Mouse (Mus musculus) MEL (cell line): ENCODE results near the gene Szt2. TPM values are rescaled to one million over a fixed set of nuclear protein-coding genes. Genes with fewer than 3 reads are reported as not detected.
A peak's percentile ranks its signal among the peaks of the same experiment; 100 is the strongest.

Experiments
- DNase-seq: peaks from one replicate; pipeline ENCODE4 v3.0.0; 2011; ENCODE audit warnings: low read depth, low spot score
- H3K27ac ChIP-seq: 2 replicates; pipeline ENCODE4 v1.5.1; 2012; ENCODE audit warnings: low read depth, mild to moderate bottlenecking, control low read depth, low read length, moderate library complexity; ENCODE audit not compliant: control insufficient read depth
- H3K27me3 ChIP-seq, 2 experiments: fragments of 150-350 bp in 1 of 2; sonication (generic) in 1 of 2; 2 replicates each; pipeline ENCODE4 v1.6.1; 2012; ENCODE audit warnings: low read length in 2 of 2, mild to moderate bottlenecking in 2 of 2, improper control_type of control experiment in 1 of 2, moderate library complexity in 1 of 2; ENCODE audit not compliant: insufficient read depth in 2 of 2, control insufficient read depth in 1 of 2
- H3K36me3 ChIP-seq, 2 experiments: 2 replicates each; pipeline ENCODE4 v1.6.1; 2012 to 2014; ENCODE audit warnings: low read length in 2 of 2, improper control_type of control experiment in 1 of 2, inconsistent platforms in 1 of 2, mild to moderate bottlenecking in 1 of 2; ENCODE audit not compliant: insufficient read depth in 2 of 2, control insufficient read depth in 1 of 2
- H3K4me1 ChIP-seq, 2 experiments: fragments of 150-350 bp in 1 of 2; sonication (generic) in 1 of 2; 2 replicates each; pipeline ENCODE4 v1.6.1; 2012; ENCODE audit warnings: low read length in 2 of 2, improper control_type of control experiment in 1 of 2, mild to moderate bottlenecking in 1 of 2; ENCODE audit not compliant: insufficient read depth in 2 of 2, control insufficient read depth in 1 of 2
- H3K4me3 ChIP-seq, 2 experiments: fragments of 150-350 bp in 1 of 2; sonication (generic) in 1 of 2; 2 replicates each; pipeline ENCODE4 v1.5.1; 2012; ENCODE audit warnings: low read depth in 2 of 2, low read length in 2 of 2, mild to moderate bottlenecking in 2 of 2, moderate library complexity in 2 of 2, control low read depth in 1 of 2, improper control_type of control experiment in 1 of 2; ENCODE audit not compliant: control insufficient read depth in 1 of 2, insufficient read depth in 1 of 2
- H3K79me2 ChIP-seq: 2 replicates; pipeline ENCODE4 v1.6.1; 2012; ENCODE audit warnings: mild to moderate bottlenecking, low read length, moderate library complexity; ENCODE audit not compliant: control insufficient read depth, poor library complexity, insufficient read depth
- H3K9ac ChIP-seq: 2 replicates; pipeline ENCODE4 v1.6.1; 2012; ENCODE audit warnings: low read depth, mild to moderate bottlenecking, control low read depth, low read length, moderate library complexity; ENCODE audit not compliant: control insufficient read depth, poor library complexity, severe bottlenecking
- H3K9me3 ChIP-seq: fragments of 150-350 bp; sonication (generic); replicated peaks from 2 replicates; pipeline ENCODE4 v1.6.1; 2012; ENCODE audit warnings: mild to moderate bottlenecking, low read length, improper control_type of control experiment, moderate library complexity; ENCODE audit not compliant: insufficient read depth
- BHLHE40 ChIP-seq: IDR thresholded peaks from 2 replicates; pipeline ENCODE4 v1.6.1; 2012; ENCODE audit warnings: low read depth, mild to moderate bottlenecking, inconsistent platforms, low read length, improper control_type of control experiment, borderline replicate concordance
- CHD1 ChIP-seq: IDR thresholded peaks from 2 replicates; pipeline ENCODE4 v1.6.1; 2012; ENCODE audit warnings: low read depth, mild to moderate bottlenecking, inconsistent platforms, low read length, improper control_type of control experiment
- CTCF ChIP-seq, 3 experiments: IDR thresholded peaks in 2 of 3; conservative IDR thresholded peaks in 1 of 3; 2 replicates each; pipeline ENCODE4 v1.5.1; 2011 to 2012; ENCODE audit warnings: low read length in 3 of 3, low read depth in 2 of 3, mild to moderate bottlenecking in 2 of 3, improper control_type of control experiment in 1 of 3, inconsistent platforms in 1 of 3, mixed read lengths in 1 of 3, moderate library complexity in 1 of 3; ENCODE audit not compliant: control insufficient read depth in 1 of 3, insufficient read depth in 1 of 3, poor library complexity in 1 of 3, severe bottlenecking in 1 of 3
- EP300 ChIP-seq, 2 experiments: IDR thresholded peaks; 2 replicates each; pipeline ENCODE4 v1.6.1; 2011; ENCODE audit warnings: improper control_type of control experiment in 2 of 2, low read length in 2 of 2, low read depth in 1 of 2, mild to moderate bottlenecking in 1 of 2
- ETS1 ChIP-seq: IDR thresholded peaks from 2 replicates; pipeline ENCODE4 v1.6.1; 2012; ENCODE audit warnings: low read depth, mild to moderate bottlenecking, inconsistent platforms, low read length, improper control_type of control experiment, moderate library complexity
- GATA1 ChIP-seq: IDR thresholded peaks from 2 replicates; pipeline ENCODE4 v1.6.1; 2011; ENCODE audit warnings: low read depth, low read length, improper control_type of control experiment
- KAT2A ChIP-seq: conservative IDR thresholded peaks from 2 replicates; pipeline ENCODE4 v1.6.1; 2012; ENCODE audit warnings: low read depth, low read length, improper control_type of control experiment, inconsistent platforms
- MAFK ChIP-seq: IDR thresholded peaks from 2 replicates; pipeline ENCODE4 v1.6.1; 2011; ENCODE audit warnings: low read depth, mild to moderate bottlenecking, low read length, improper control_type of control experiment, borderline replicate concordance
- MAX ChIP-seq: IDR thresholded peaks from 2 replicates; pipeline ENCODE4 v1.6.1; 2011; ENCODE audit warnings: low read length, improper control_type of control experiment
- MAZ ChIP-seq: IDR thresholded peaks from 2 replicates; pipeline ENCODE4 v1.6.1; 2012; ENCODE audit warnings: low read depth, mild to moderate bottlenecking, inconsistent platforms, low read length, improper control_type of control experiment
- MXI1 ChIP-seq: IDR thresholded peaks from 2 replicates; pipeline ENCODE4 v1.6.1; 2011; ENCODE audit warnings: mild to moderate bottlenecking, low read depth, low read length, improper control_type of control experiment
- NELFE ChIP-seq: IDR thresholded peaks from 2 replicates; pipeline ENCODE4 v1.6.1; 2011; ENCODE audit warnings: low read depth, low read length, improper control_type of control experiment
- POLR2AphosphoS2 ChIP-seq: IDR thresholded peaks from 2 replicates; pipeline ENCODE4 v1.6.1; 2011; ENCODE audit warnings: low read length, improper control_type of control experiment
- RAD21 ChIP-seq: IDR thresholded peaks from 2 replicates; pipeline ENCODE4 v1.6.1; 2011; ENCODE audit warnings: mild to moderate bottlenecking, low read depth, low read length, improper control_type of control experiment
- SMC3 ChIP-seq: IDR thresholded peaks from 2 replicates; pipeline ENCODE4 v1.6.1; 2011; ENCODE audit warnings: low read depth, low read length, improper control_type of control experiment
- TAL1 ChIP-seq: IDR thresholded peaks from 2 replicates; pipeline ENCODE4 v1.6.1; 2012; ENCODE audit warnings: mild to moderate bottlenecking, inconsistent platforms, low read length, moderate library complexity, mixed read lengths
- TBP ChIP-seq: IDR thresholded peaks from 2 replicates; pipeline ENCODE4 v1.8.0; 2011; ENCODE audit warnings: low read depth, low read length, improper control_type of control experiment
- TCF12 ChIP-seq: IDR thresholded peaks from 2 replicates; pipeline ENCODE4 v1.6.1; 2014; ENCODE audit warnings: low read depth, mild to moderate bottlenecking, inconsistent platforms, low read length, improper control_type of control experiment, moderate library complexity
- ZC3H11A ChIP-seq: IDR thresholded peaks from 2 replicates; pipeline ENCODE4 v1.6.1; 2012; ENCODE audit warnings: low read depth, mild to moderate bottlenecking, inconsistent platforms, low read length, improper control_type of control experiment
- ZMIZ1 ChIP-seq: IDR thresholded peaks from 2 replicates; pipeline ENCODE4 v1.6.1; 2012; ENCODE audit warnings: low read depth, mild to moderate bottlenecking, inconsistent platforms, low read length, improper control_type of control experiment, moderate library complexity
- polyA plus RNA-seq, 2 experiments: library from polyadenylated mRNA; stranded (reverse) in 1 of 2; unstranded in 1 of 2; fragments of >175 nt in 1 of 2; fragments of >200 nt in 1 of 2; gene quantifications; 2 replicates each; pipeline versions ENCODE4 v1.2.1 to v1.2.4; 2012; ENCODE audit warnings: low replicate concordance in 2 of 2, low read depth in 1 of 2; ENCODE audit not compliant: insufficient read length in 2 of 2, insufficient read depth in 1 of 2, missing spikeins in 1 of 2
- total RNA-seq: library from RNA; depleted of rRNA; stranded (reverse); fragments of 300-350 nt; gene quantifications from 2 replicates; pipeline ENCODE4 v1.2.3, GENCODE M21; 2012

The Szt2 gene
- total and polyA plus RNA-seq, 3 experiments, result 5.7 to 24.0 TPM; not detected in 1

- Histone ChIP-seq H3K27me3 (no peaks in the 10 kb centered on the region), H3K4me3 (peak overlapping the region in 1 of 2 experiments; percentile 13; a peak in 1 of 4 replicates), H3K27ac (no peak overlapping the region), H3K9ac (no peak overlapping the region), H3K79me2 (no peaks in the 10 kb centered on the region), H3K36me3 (peaks cover 0 to 12% of the 10 kb centered on the region in 2 experiments; a peak in 2 of 4 replicates), H3K9me3 (no peaks in the 10 kb centered on the region), H3K4me1 (peaks cover 0 to 8% of the 10 kb centered on the region in 2 experiments; a peak in 3 of 4 replicates)
- peak; percentile 47 for DNase-seq
- peak; percentile 11; the same call in 1 of the 2 replicates for TF ChIP-seq TCF12
- no peak for TF ChIP-seq BHLHE40
- peak; percentile 81; the same call in 1 of the 2 replicates for TF ChIP-seq MXI1
- TF ChIP-seq EP300 (IDR thresholded peaks at IDR 0.05; ENCODE audit: low read depth in 1 of 2, low read length in 2 of 2), result peak in 1 of 2 experiments; percentile 14; a peak in 1 of 4 replicates
- peak; percentile 36; the same call in 1 of the 2 replicates for TF ChIP-seq ETS1
- TF ChIP-seq NELFE, result no peak
- no peak for TF ChIP-seq ZC3H11A
Measured at GRCm38 (mm10) chr4:118353689-118354088, 55.4 kb downstream of the Szt2 start.

GRCm38 (mm10) chr4:118351828-118352227 is 57.2 kb downstream of the Szt2 start:
- no peak for TF ChIP-seq MAFK
- TF ChIP-seq MAX, result no peak
- TF ChIP-seq MAZ, result no peak
- TF ChIP-seq CTCF (IDR thresholded peaks at IDR 0.05 in 2 of 3, conservative IDR thresholded peaks at IDR 0.05 in 1 of 3; ENCODE audit: control insufficient read depth in 1 of 3, insufficient read depth in 1 of 3, low read depth in 2 of 3, low read length in 3 of 3, poor library complexity in 1 of 3, severe bottlenecking in 1 of 3), result no peak
- TF ChIP-seq TBP, result no peak
- no peak for TF ChIP-seq ZMIZ1
- no peak for TF ChIP-seq EP300 (IDR thresholded peaks at IDR 0.05; ENCODE audit: low read depth in 1 of 2, low read length in 2 of 2)
- no peak for TF ChIP-seq SMC3
- no peak for TF ChIP-seq KAT2A
- no peak for TF ChIP-seq RAD21
- TF ChIP-seq BHLHE40, result no peak
- TF ChIP-seq POLR2AphosphoS2, result no peak
- TF ChIP-seq TAL1, result no peak
- TF ChIP-seq MXI1, result no peak
- no peak for TF ChIP-seq CHD1
- TF ChIP-seq GATA1, result no peak
- no peak overlapping the region for H3K9ac ChIP-seq
- no peaks in the 10 kb centered on the region for H3K27me3 ChIP-seq
- H3K4me1 ChIP-seq, result peaks cover 0 to 8% of the 10 kb centered on the region in 2 experiments; a peak in 3 of 4 replicates
- DNase-seq, result no peak
- no peak overlapping the region for H3K27ac ChIP-seq
- H3K36me3 ChIP-seq, result peaks cover 0 to 12% of the 10 kb centered on the region in 2 experiments; a peak in 2 of 4 replicates
- H3K79me2 ChIP-seq, result no peaks in the 10 kb centered on the region
- no peak overlapping the region for H3K4me3 ChIP-seq
- no peaks in the 10 kb centered on the region for H3K9me3 ChIP-seq
